Mouse (Mus musculus) gastrocnemius, postnatal 36 days (tissue): ENCODE results near the gene Clcn5. TPM values are rescaled to one million over a fixed set of nuclear protein-coding genes. Genes with fewer than 3 reads are reported as not detected.

Source experiments
- DNase-seq, 2 experiments: peaks; one replicate each; pipeline ENCODE4 v3.0.0; 2022
- intact Hi-C: fragments of 180-260 bp; cut with DNase I; formaldehyde crosslinking; loops from one replicate; pipeline ENCODE4 v1.15.1; 2025
- microRNA-seq, 2 experiments: library from miRNA; unstranded; fragments of <30 nt; microRNA quantifications; one replicate each; pipeline ENCODE4 v1.2.0; 2021
- total RNA-seq, 2 experiments: library from RNA; stranded (reverse); gene quantifications; 2 replicates each; pipeline ENCODE4 v1.2.3; 2021

The Clcn5 gene
- total RNA-seq, 2 experiments from 2014 or later = 2.6 to 3.7 TPM

- no peak for DNase-seq
- intact Hi-C loops = no loop called here
These were observed 115.6 kb downstream of the Clcn5 start for GRCm38 (mm10) chrX:7203535-7203934.

GRCm38 (mm10) chrX:7197833-7198232, 121.3 kb downstream of the Clcn5 start:
- no peak for DNase-seq
- intact Hi-C loops = no loop called here

- intact Hi-C loops = no loop called here
- no peak for DNase-seq
These were observed 128.3 kb downstream of the Clcn5 start for GRCm38 (mm10) chrX:7190816-7191215.

- intact Hi-C loops = no loop called here
- DNase-seq = peak in 1 of 2 experiments; percentile 13
These were observed 130.8 kb downstream of the Clcn5 start for GRCm38 (mm10) chrX:7188311-7188807.

- DNase-seq = no peak
- intact Hi-C loops = no loop called here
These were observed 131.5 kb downstream of the Clcn5 start for GRCm38 (mm10) chrX:7187455-7188310.

GRCm38 (mm10) chrX:7170156-7170555, 149.0 kb downstream of the Clcn5 start:
- intact Hi-C loops = no loop called here
- DNase-seq = no peak

GRCm38 (mm10) chrX:7168799-7169198, 150.4 kb downstream of the Clcn5 start:
- no peak for DNase-seq
- intact Hi-C loops = no loop called here

GRCm38 (mm10) chrX:7157976-7158375, 161.2 kb downstream of the Clcn5 start:
- intact Hi-C loops = no loop called here
- DNase-seq = no peak

- intact Hi-C loops = no loop called here
- DNase-seq = no peak
These were observed 163.0 kb downstream of the Clcn5 start for GRCm38 (mm10) chrX:7156026-7156732.

- intact Hi-C loops = no loop called here
- DNase-seq = no peak
These were observed 169.0 kb downstream of the Clcn5 start for GRCm38 (mm10) chrX:7150129-7150528.

- DNase-seq = no peak
- intact Hi-C loops = no loop called here
These were observed 173.0 kb downstream of the Clcn5 start for GRCm38 (mm10) chrX:7146156-7146555.

- no peak for DNase-seq
- intact Hi-C loops = no loop called here
These were observed 197.4 kb downstream of the Clcn5 start for GRCm38 (mm10) chrX:7121618-7122280.

GRCm38 (mm10) chrX:7114885-7115284, 204.3 kb downstream of the Clcn5 start:
- DNase-seq = no peak
- intact Hi-C loops = no loop called here

Small RNA genes within 50 kb of the gene (microRNA-seq; reads per million reads assigned to microRNA genes)
- 68.3 to 177 reads per million in 2 experiments for gene Mir188
- gene Mir362 = 75.0 to 114 reads per million in 2 experiments
- gene Mir500 = 338 to 348 reads per million in 2 experiments
- 414 to 523 reads per million in 2 experiments for gene Mir501
- 1,767 to 2,375 reads per million in 2 experiments for gene Mir532

Other genes starting within 250 kb of the Clcn5 start
- gene Usp27x, start 56.5 kb upstream of the Clcn5 start, total RNA-seq = under 1 TPM; 0.15 to 0.37 TPM